Mouse (Mus musculus) mouse embryonic stem cell (cell line): ENCODE results near the gene Robo1.

Experiments
- in situ Hi-C, 2 experiments: fragments of 300-500 bp; cut with MboI; formaldehyde crosslinking; loops; 1 replicate in 1 of 2; 3 replicates in 1 of 2; pipeline ENCODE4 v1.14.3; 2019 to 2020; ENCODE audit warnings: low sequenced_read_pairs in 2 of 2, low pct_unique_long_range_greater_than_20kb in 1 of 2, mixed read lengths in 1 of 2; ENCODE audit not compliant: unreplicated experiment in 1 of 2

Robo1 gene

DNA sequence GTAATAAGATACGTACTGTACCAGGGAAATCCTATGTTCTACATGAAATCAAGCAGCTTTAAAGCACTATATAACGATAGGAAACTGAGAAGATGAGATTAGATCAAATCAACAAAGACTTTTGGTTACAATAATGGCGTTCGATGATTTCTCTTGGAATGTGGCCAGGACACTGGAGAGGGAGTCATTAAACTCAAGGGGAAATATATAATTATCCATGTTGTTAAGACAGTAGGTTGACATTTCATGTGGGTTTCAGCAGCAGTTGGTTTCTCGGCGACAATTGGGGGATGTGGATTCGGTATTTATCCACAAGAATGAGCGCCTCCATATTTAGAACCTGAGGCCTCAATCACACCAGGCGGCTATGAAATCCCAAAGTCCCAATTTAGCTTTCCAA is 347.3 kb downstream of the Robo1 start:
- in situ Hi-C loops = loop anchor here in 1 of 2 experiments (25.0 kb wide), 1 partner anchor 332 kb away; no protein-coding TSS in a partner anchor

DNA sequence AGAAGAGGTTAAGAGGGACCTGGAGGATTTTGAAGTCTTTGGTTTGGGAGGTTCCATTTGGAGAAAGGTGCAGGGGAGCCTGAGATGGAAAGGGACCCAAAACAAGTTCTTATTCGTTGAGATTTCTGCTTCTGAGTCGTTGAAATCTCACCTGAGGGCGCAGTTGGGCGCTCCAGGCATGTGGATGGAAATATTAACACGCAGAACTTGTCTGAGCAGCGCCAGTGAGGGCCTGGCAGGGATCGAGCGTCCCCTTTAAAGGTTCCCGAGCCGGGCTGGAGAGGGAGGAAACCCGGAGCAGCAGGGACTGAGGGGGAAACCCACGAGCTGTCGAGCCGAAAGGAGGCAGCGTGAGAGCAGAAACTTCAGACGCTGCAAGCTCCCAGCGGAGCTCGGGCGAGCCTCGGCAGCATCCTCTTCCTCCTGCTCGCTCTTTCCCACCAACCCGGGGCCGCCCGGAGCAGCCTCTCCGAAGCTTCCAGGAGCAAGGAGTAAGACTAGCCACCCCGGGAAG is 354.8 kb downstream of the Robo1 start:
- in situ Hi-C loops = loop anchor here in 1 of 2 experiments (25.0 kb wide), 1 partner anchor 324 kb away; no protein-coding TSS in a partner anchor

DNA sequence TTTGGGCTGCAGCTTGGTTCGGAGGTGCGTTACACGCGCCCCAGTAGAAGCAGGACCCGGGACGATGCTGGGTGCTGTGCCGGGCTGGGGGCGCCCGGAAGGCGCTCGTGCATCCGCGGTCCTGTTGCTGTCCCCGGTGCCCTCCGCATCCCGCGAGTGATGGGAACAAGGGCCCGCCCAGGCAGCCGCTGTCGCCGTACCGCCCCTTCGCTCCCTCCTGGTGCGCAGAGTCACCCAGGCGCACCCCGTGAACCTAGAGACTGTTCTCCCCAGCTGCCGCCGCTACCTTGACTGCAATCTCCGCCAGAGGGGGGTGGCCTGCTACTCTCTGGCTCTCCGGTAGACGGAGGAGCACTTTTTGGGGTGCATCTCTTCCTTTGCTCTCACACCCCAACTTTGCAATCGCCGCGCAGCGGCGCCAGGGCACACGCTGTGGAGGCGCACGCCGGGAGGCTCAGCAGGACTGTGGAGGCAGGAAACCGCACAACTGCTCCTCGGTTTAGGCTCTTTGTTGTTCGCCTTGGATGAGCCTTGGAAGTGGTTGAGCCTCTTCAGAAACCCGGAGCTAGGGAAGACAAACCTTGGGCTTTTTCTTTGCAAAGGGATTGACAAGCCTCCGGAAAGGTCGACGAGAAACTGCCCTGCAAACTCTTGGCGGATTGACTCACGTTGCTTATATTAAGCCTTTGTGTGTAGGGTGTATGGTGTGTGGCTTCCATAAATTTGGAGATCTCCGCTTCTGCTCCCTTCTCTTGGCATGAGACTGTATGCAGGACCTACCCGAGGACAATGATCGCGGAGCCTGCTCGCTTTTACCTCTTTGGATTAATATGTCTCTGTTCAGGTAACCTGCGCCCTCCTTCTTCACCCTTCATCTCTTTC is 355.5 kb downstream of the Robo1 start:
- in situ Hi-C loops = loop anchor here in 1 of 2 experiments (25.0 kb wide), 1 partner anchor 324 kb away; no protein-coding TSS in a partner anchor

DNA sequence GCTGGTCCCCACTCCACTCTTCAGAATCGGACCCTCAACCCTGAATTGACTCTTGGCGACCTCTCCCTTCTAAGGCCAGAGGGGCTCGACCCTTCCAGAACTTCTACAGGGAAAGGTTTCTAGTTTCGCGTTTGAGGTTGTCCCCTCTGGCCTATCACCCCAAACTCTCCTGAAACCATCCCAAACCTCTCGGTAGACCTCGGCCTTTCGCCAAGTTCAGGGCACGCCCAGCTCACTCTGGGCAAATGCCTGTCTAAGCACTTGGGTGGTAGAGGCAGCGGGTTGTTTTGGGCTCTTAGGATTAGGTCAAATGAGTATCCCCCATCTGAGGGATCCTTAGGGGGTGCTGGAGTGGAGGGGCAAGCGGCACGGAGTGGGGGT is 356.1 kb downstream of the Robo1 start:
- in situ Hi-C loops = loop anchor here in 1 of 2 experiments (25.0 kb wide), 1 partner anchor 323 kb away; no protein-coding TSS in a partner anchor

DNA sequence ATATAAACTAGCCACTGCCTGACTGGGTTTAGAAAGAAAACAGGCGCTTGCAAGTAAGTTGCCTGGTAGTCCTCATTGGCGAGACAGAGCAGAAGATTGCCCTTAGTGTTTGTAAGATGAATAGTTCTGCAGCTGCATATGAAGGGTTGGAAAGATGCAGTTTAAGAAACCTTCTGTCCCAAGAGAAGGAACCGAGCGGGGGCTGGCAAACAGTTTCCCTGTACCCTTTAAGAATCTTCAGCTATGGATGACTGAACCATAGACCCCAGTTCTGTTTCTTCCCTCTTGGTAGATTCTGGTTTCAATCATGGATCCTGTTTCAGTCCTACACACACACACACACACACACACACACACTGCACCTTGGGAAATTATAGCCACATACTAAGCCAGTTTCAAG is 356.7 kb downstream of the Robo1 start:
- in situ Hi-C loops = loop anchor here in 1 of 2 experiments (25.0 kb wide), 1 partner anchor 322 kb away; no protein-coding TSS in a partner anchor

DNA sequence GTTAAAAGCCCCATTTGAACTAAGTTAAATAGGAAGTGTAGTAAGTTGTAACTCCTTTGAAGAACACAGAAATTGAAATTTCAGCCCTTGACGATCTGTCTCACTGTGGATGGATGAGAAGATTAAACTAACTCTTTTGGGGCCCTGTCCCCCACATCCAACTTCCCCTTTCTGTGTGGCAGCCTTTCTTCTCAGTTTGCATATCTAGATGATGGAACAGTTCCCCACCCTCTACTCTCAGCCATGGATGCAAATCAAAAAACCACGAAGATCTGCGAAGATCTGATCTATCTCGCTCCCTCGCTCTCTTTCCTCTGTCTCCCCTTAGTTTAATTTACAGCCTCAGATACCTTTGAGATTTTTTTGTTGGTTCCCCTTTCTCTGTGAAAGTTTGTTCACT is 357.3 kb downstream of the Robo1 start:
- in situ Hi-C loops = loop anchor here in 1 of 2 experiments (25.0 kb wide), 1 partner anchor 322 kb away; no protein-coding TSS in a partner anchor

DNA sequence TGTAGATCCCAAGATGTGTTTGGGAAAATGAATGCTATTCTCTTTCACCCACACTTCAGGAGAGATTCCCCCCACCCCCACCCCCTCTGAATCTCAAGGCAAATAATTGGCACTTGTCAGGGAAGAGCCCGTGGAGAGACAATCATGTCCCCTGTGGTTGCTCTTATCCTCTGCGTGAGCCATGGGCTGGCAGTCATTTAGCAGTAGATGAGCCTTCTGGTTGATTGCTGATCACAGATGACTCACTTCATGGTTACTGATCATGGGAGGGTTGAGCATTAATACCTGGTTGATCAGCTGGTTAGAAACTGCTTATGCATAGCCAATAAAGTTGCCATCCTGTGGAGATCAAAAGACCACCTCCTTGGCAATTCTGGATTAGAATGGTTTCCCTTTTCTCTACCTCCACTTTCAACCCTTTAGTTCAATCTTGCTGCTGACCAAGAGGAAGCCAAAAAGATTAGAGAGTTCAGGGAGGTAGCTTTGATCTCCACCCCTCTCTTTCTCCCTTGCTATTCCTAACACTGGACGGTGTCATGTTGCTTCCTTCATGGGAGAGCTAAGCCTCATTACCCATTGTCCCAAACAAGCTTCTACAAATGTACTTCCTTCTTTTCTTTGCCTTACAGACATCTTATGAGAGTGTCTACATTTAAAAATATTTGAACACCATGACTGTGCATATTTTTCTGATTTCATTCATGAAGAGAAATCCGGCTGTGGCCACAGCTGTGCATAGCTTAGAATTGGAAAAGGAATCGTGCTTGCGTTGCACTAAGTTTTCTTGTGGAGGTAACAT is 362.3 kb downstream of the Robo1 start:
- in situ Hi-C loops = loop anchor here in 1 of 2 experiments (25.0 kb wide), 1 partner anchor 317 kb away; no protein-coding TSS in a partner anchor

DNA sequence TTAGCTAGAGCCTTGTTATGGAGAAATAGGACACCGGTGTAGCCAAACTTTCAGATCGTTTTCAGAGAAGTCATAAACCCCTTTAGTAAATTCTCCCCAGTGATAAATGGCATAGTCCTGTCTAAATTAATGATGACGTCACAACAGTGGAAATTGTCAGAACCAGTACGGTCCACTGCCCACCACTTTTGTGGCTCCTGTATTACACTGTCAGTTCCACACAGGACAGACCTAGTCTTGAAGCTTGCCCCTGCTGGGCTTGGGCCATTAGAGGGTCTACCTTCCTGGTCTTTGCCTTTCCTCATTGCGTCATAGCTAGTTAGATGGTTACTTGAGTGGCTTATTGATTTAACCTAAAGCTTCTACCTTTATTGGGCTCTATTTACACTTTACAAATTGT is 369.1 kb downstream of the Robo1 start:
- in situ Hi-C loops = no loop called here

DNA sequence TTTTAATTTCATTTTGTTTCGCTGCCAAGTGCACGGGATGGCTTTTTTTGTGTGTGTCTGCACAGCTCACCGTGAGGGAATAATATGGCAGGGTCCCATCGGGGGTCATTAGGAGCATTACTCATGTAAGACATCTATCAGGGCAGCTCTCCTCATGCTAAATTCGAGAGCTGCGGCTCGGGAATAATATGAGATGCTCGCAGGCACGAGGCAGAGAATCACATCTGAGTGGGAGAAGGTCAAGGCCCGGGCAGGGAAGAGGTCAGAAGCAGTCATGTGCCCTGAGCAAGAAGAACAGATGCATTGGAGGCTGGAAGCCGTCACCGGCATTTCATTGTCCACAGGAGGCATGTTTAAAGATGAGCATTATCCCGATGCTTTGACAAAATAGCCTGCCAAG is 370.3 kb downstream of the Robo1 start:
- in situ Hi-C loops = no loop called here

DNA sequence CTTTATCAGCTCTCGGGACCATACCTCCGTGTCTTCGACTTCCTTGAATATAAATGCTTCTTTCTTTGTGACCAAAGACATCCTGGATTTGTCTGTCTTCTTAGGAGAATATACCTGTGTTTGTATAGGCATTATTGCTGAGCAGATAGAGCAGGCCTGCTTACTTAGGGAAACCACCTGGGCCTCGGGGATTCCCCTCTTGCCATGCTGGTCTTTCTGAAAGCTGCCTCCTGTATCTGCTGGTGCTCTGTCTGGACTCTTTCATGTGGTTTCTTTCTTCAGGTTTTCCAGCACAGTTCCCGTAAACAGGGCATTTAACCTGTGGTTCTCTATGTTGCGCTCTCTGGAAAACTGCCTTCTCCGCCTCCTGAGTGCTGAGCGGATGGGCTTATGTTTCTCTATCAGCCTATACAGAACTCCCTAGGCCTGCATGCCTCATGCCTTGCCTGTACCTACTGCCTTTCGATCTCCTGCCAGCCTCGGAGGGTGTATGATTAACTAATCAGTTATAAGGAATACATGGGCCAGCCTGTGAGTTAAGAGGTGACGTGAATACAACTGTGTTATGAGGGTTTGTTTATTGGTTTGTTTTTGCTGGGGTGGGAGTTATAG is 370.9 kb downstream of the Robo1 start:
- in situ Hi-C loops = no loop called here

DNA sequence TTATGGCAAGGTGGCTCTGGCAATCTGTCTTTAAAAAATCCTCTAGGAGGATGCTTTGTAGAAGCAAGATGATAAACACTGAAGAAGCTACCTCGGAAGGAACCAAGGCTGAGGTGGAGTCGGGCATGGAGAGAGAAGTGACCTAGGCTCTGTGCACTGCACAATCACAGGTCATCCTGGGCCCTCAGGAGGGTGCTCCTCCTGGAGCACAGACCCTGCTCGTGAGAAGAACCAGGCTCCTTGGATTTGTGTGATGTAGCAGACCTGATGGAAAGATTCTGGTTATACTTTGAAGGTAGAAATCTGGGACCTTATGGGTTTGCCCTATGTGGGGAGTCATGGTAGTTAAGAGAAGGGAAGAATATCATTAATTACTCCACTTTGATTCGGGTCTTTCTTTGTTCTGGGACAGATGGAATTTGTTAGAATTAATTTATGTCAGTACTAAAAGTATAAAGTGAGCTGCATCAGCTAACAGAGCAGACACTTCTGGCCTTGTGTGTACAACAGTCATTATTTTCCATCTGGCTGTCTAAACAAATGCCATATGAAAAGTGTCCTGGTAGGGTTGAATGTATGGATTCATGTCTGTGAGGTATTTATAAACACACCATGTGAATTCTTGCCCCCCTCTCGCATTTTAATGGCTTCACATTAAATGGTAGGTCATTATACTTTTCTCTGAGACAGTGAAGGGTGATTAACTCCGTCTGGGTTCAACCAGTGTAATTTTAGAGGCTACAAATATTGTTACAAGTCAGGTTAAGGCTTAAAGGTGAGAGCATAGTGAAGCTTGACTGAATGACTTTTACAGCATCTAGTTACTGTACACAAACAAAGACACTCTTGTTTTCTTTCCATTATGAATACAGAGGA is 377.7 kb downstream of the Robo1 start:
- in situ Hi-C loops = no loop called here

DNA sequence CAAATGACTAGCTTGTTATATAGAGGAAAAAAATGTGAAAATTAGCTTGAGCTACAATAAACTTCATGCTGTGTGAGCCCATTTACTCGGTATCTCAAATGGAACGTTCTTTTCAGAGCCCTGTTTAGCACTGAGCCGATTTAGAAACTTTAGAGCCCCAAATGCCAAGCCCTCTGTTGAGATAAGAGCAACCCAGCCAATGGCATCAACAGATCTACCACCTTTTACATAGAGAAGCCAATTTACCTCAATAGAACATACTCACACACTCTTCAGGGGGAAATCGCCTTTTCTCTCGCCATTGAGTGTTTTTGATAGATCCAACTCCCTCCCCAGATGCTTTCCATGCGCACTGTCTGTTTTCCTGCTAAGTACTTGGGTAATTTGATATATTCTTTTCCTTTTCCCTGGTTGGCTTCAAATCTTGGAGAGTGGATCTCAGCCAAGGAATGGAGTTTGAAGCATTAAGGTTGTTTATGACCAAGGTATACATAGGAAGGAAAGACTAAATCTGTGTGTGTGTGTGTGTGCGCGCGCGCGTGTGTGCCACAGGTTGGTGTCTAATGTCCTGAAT is 378.5 kb downstream of the Robo1 start:
- in situ Hi-C loops = no loop called here

DNA sequence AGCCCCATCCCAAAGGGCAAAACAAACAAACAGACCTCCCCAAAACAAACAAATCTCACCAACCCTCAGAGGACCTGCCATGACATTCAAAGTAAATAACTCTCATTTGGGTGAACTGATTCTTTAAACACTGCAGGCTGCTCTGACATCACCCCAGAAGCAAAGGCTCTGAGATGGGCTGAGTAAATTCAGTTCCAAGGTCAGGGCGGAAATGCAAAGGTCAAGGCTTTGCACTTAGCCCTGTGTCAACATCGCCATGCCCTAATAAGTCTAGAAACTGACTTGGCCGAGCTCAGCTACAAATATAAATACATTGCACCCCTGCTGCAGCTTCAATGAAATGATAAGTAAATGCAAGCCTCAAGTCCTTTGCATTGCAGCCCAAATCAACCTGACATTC is 379.5 kb downstream of the Robo1 start:
- in situ Hi-C loops = no loop called here

DNA sequence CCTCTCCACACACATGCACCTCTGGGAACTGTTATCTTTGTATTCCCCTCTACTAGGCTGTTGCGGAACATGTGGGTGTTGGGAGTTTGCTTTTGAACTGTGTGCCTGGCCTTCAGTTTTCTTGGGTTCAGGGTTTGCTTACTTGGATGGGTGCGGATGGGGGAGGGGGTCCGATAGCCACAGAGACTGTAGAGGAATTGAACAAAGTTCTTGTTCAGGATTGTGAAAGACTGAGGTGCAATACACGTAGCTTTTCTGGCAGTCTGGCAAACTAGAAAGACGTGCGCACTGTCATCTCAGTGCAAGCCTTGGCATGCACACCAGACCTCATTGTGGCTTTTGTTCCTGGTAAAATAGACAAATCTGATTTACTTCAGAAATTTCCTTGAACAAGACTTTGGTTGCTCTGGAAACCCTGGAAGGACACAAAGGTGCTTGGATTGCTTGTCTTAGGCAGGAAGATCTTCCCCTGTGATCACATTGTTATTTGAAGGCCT is 380.1 kb downstream of the Robo1 start:
- in situ Hi-C loops = no loop called here

DNA sequence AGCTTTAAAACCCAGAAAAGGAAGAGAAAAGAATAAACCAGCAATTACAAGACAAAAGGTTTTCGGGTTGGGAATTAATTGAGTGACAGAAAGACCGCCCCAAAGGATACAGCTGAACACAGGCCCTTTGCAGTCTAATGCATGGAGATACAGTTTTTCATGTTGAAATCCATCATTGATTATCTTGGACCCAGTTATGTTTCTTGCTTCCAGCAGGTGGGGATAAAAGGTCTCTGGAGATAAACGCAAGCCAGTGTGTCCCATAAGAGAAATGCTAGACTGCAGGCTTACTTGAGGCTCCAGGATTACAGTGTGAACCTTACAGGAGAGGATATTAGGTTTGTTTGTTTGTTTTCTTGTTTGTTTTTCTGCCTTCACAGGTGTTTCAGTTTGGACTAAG is 383.8 kb downstream of the Robo1 start:
- in situ Hi-C loops = no loop called here

DNA sequence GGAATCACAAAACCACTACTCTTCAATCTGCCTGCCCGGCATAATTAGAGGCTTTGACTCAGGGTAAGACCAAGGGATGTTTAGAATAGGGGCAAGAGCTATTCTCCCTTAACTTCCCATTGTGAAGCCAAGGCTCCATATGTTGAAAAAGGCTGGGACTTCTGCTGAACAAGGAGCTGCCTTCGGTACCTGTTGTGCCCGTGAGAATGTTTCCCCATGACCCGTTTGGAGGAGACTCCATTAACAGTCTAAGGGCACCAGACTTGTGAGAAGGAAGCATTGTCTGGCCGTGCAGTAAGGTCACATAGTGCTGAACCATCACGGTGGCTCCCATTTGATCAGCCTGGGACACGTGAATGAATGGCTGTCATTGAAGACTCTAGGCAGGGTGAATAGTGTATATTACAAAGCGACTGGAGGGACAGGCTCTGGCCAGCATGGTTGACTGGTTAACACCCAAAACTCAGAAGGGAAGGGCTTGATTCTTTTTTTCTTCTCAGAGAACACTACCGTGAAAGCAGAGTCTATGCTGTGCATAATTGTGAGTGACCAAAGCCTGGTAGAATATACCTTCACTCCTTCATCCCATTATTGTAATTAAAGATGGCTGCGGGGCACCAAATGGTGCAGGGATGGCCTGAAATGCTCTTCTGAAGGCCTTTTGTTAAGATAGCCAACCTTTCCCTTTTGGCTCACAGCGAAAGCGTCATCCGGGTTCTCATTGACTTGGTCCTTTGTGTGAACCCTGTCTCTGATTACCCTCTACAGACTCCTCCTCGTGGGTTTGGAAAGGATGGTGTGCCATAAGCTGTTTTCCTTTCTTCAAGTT is 385.6 kb downstream of the Robo1 start:
- in situ Hi-C loops = no loop called here
